In genomic region chr10:5194671-5195234, GRCm38 (mm10) we compare ENCODE assay signal across 8 mouse cellular contexts.
DNase-seq lines count a peak whose midpoint lies in the region; ATAC-seq and TF ChIP-seq lines count a peak whose summit lies in the region.

No protein-coding gene starts in this region.

- TF ChIP-seq POLR2A in bone marrow, adult 2 months (IDR thresholded peaks at IDR 0.05; ENCODE audit: borderline replicate concordance, control insufficient read depth, low read depth, low read length), result peak; percentile 64; the same call in 1 of the 2 replicates
- TF ChIP-seq POLR2A in myocyte (IDR thresholded peaks at IDR 0.05; ENCODE audit: insufficient read length, low read depth), result peak; percentile 50

- H3K27ac ChIP-seq in bone marrow, adult 2 months (ENCODE audit: control insufficient read depth, insufficient read depth, low read depth, low read length, poor library complexity), result peak overlapping the region; percentile 86
- peak overlapping the region; percentile 83 for H3K27ac ChIP-seq in heart, embryonic 11.5 days (ENCODE audit: low read depth, low read length)
- H3K27ac ChIP-seq in kidney, embryonic 15.5 days, result peak overlapping the region; percentile 89
- H3K27ac ChIP-seq in liver, embryonic 11.5 days (ENCODE audit: low read depth, low read length), result peak overlapping the region; percentile 79

- peak overlapping the region; percentile 75 for H3K4me2 ChIP-seq in heart, embryonic 11.5 days
- peak overlapping the region; percentile 70 for H3K4me2 ChIP-seq in kidney, embryonic 15.5 days
- peak overlapping the region; percentile 78 for H3K4me2 ChIP-seq in liver, embryonic 11.5 days
- H3K4me2 ChIP-seq in myocyte (ENCODE audit: low read depth), result peak overlapping the region; percentile 78

- DNase-seq in B cell, adult 2 months, result peak; percentile 65 to 75
- peak; percentile 78 for DNase-seq in liver, embryonic 11.5 days (ENCODE audit: low spot score)
- DNase-seq in spleen, postnatal 4 days (ENCODE audit: low spot score in 2 of 2), result peak; percentile 72 to 86

- no peaks in the 10 kb centered on the region for H3K27me3 ChIP-seq in heart, embryonic 11.5 days (ENCODE audit: control insufficient read depth, insufficient read depth, low read length)
- H3K27me3 ChIP-seq in kidney, embryonic 15.5 days, result no peaks in the 10 kb centered on the region
- H3K27me3 ChIP-seq in liver, embryonic 11.5 days (replicated peaks; ENCODE audit: control insufficient read depth, insufficient read depth, low read length), result no peaks in the 10 kb centered on the region
- no peaks in the 10 kb centered on the region for H3K27me3 ChIP-seq in myocyte (ENCODE audit: control insufficient read depth, insufficient read depth, insufficient read length)

- H3K9me3 ChIP-seq in heart, embryonic 11.5 days (replicated peaks; ENCODE audit: control insufficient read depth, low read length), result no peaks in the 10 kb centered on the region
- no peaks in the 10 kb centered on the region for H3K9me3 ChIP-seq in kidney, embryonic 15.5 days (replicated peaks)
- H3K9me3 ChIP-seq in liver, embryonic 11.5 days (ENCODE audit: control insufficient read depth, low read length), result no peaks in the 10 kb centered on the region

- peak overlapping the region; percentile 89 for H3K4me3 ChIP-seq in bone marrow, adult 2 months (replicated peaks; ENCODE audit: control insufficient read depth, low read depth, low read length)
- H3K4me3 ChIP-seq in heart, embryonic 11.5 days (ENCODE audit: low read depth, low read length), result peak overlapping the region; percentile 45
- peak overlapping the region; percentile 54 for H3K4me3 ChIP-seq in kidney, embryonic 15.5 days (replicated peaks)
- peak overlapping the region; percentile 59 for H3K4me3 ChIP-seq in liver, embryonic 11.5 days (ENCODE audit: low read depth, low read length)
- H3K4me3 ChIP-seq in myocyte, result peak overlapping the region; percentile 23

- H3K9ac ChIP-seq in heart, embryonic 11.5 days (ENCODE audit: low read depth, low read length), result peak overlapping the region; percentile 69
- H3K9ac ChIP-seq in kidney, embryonic 15.5 days, result peak overlapping the region; percentile 40
- H3K9ac ChIP-seq in liver, embryonic 11.5 days (ENCODE audit: low read depth, low read length), result peak overlapping the region; percentile 71

- H3ac ChIP-seq in myocyte (ENCODE audit: control insufficient read depth, insufficient read length), result no peak overlapping the region

- peak; percentile 96 for ATAC-seq in erythroblast, adult 5-6 weeks (replicated peaks; ENCODE audit: low FRiP score, poor library complexity, severe bottlenecking)
- peak; percentile 91 for ATAC-seq in heart, embryonic 11.5 days (replicated peaks; ENCODE audit: insufficient number of reproducible peaks, low FRiP score, low TSS enrichment)
- ATAC-seq in kidney, embryonic 15.5 days (replicated peaks; ENCODE audit: low FRiP score), result peak; percentile 98
- ATAC-seq in liver, embryonic 11.5 days (replicated peaks; ENCODE audit: low FRiP score), result peak; percentile 98

- H3K36me3 ChIP-seq in heart, embryonic 11.5 days (ENCODE audit: control insufficient read depth, insufficient read depth, low read length), result no peaks in the 10 kb centered on the region
- no peaks in the 10 kb centered on the region for H3K36me3 ChIP-seq in kidney, embryonic 15.5 days
- H3K36me3 ChIP-seq in liver, embryonic 11.5 days (ENCODE audit: control insufficient read depth, insufficient read depth, low read length), result no peaks in the 10 kb centered on the region
- peaks cover 26% of the 10 kb centered on the region for H3K36me3 ChIP-seq in myocyte (ENCODE audit: control insufficient read depth, insufficient read depth)

- no peaks in the 10 kb centered on the region for H3K79me2 ChIP-seq in myocyte (ENCODE audit: control insufficient read depth, insufficient read depth)

- no peaks in the 10 kb centered on the region for H3K4me1 ChIP-seq in bone marrow, adult 2 months (ENCODE audit: control insufficient read depth, insufficient read depth, low read length)
- no peaks in the 10 kb centered on the region for H3K4me1 ChIP-seq in heart, embryonic 11.5 days (ENCODE audit: control insufficient read depth, insufficient read depth, low read length)
- H3K4me1 ChIP-seq in kidney, embryonic 15.5 days, result peaks cover 19% of the 10 kb centered on the region
- 0 out of 2 replicates have a peak, but pooled peaks cover 5% of the 10 kb centered on the region for H3K4me1 ChIP-seq in liver, embryonic 11.5 days (replicated peaks; ENCODE audit: control insufficient read depth, insufficient read depth, low read length)

- WGBS in bone marrow, adult 2 months, result 4% methylated on average over 13 of the region's 13 CpGs
- WGBS in heart, embryonic 11.5 days (ENCODE audit: insufficient replicate concordance), result 0% methylated on average over 13 of the region's 13 CpGs
- under 1% methylated on average over 13 of the region's 13 CpGs for whole genome bisulfite sequencing in kidney, embryonic 15.5 days
- under 1% methylated on average over 13 of the region's 13 CpGs for WGBS in liver, embryonic 11.5 days

- TF ChIP-seq CTCF in bone marrow, adult 2 months (IDR thresholded peaks at IDR 0.05; ENCODE audit: control insufficient read depth, insufficient read depth, low read length), result no peak

TF ChIP-seq in myocyte, 11 proteins besides CTCF, POLR2A, EP300 and RAD21:
- peak in 2 of 3 experiments; percentile 85 to 96 for TF ChIP-seq MYOD1 (IDR thresholded peaks at IDR 0.05; ENCODE audit: control insufficient read depth in 1 of 3, insufficient read length in 2 of 3, low read depth in 2 of 3)
- peak; percentile 89 for TF ChIP-seq USF1 (IDR thresholded peaks at IDR 0.05; ENCODE audit: low read depth)
- TF ChIP-seq MYOG (IDR thresholded peaks at IDR 0.05; ENCODE audit: control insufficient read depth in 1 of 3, insufficient read depth in 1 of 3, insufficient read length in 2 of 3, low read depth in 2 of 3), result peak; percentile 61 to 89 (median 81)
- peak; percentile 51 for TF ChIP-seq TCF3 (IDR thresholded peaks at IDR 0.05; ENCODE audit: insufficient read length, low read depth)
- no peak for TF ChIP-seq E2F4 (IDR thresholded peaks at IDR 0.05; ENCODE audit: insufficient read depth)

Comparison
In these comparisons a context has a peak if more than half of its experiments do, and no peak if none do; other contexts are left out.
1. Peak in every context shown above with its lines: DNase-seq, ATAC-seq, H3K4me3 ChIP-seq and H3K27ac ChIP-seq.
2. H3K4me3 ChIP-seq: peak in every context shown above with its lines; median percentile 89 in bone marrow, adult 2 months; 59 in liver, embryonic 11.5 days; 54 in kidney, embryonic 15.5 days; 45 in heart, embryonic 11.5 days; 23 in myocyte.